Mouse (Mus musculus) ES-Bruce4 (cell line): ENCODE measurements around the gene Slc8a1. TPM values are rescaled to one million over a fixed set of nuclear protein-coding genes. Genes with fewer than 3 reads are reported as not detected.

Experiments used
- H3K27ac ChIP-seq: 2 replicates; pipeline ENCODE4 v1.5.1; 2012; ENCODE audit warnings: low read length, inconsistent platforms; ENCODE audit not compliant: insufficient read depth
- H3K27me3 ChIP-seq: 2 replicates; pipeline ENCODE4 v1.6.1; 2012; ENCODE audit warnings: mild to moderate bottlenecking, low read length, inconsistent platforms; ENCODE audit not compliant: control insufficient read depth, poor library complexity, insufficient read depth, severe bottlenecking
- H3K36me3 ChIP-seq: 2 replicates; pipeline ENCODE4 v1.6.1; 2012; ENCODE audit warnings: inconsistent platforms, mild to moderate bottlenecking, low read length, moderate library complexity; ENCODE audit not compliant: control insufficient read depth, poor library complexity, insufficient read depth, severe bottlenecking
- H3K4me1 ChIP-seq: one replicate; pipeline ENCODE4 v1.8.1; 2011; ENCODE audit warnings: low read length; ENCODE audit not compliant: control insufficient read depth, insufficient read depth
- H3K4me3 ChIP-seq: 2 replicates; pipeline ENCODE4 v1.5.1; 2011; ENCODE audit warnings: low read depth, mild to moderate bottlenecking, low read length
- H3K9ac ChIP-seq: 2 replicates; pipeline ENCODE4 v1.6.1; 2012; ENCODE audit warnings: low read depth, mild to moderate bottlenecking, inconsistent platforms; ENCODE audit not compliant: poor library complexity, severe bottlenecking
- H3K9me3 ChIP-seq: replicated peaks from 2 replicates; pipeline ENCODE4 v1.6.1; 2012; ENCODE audit warnings: mild to moderate bottlenecking, low read length, inconsistent platforms; ENCODE audit not compliant: control insufficient read depth, poor library complexity, insufficient read depth, severe bottlenecking
- CTCF ChIP-seq: IDR thresholded peaks from one replicate; pipeline ENCODE4 v1.8.1; 2011; ENCODE audit warnings: low read depth, low read length
- EP300 ChIP-seq: IDR thresholded peaks from 2 replicates; pipeline ENCODE4 v1.6.1; 2011; ENCODE audit warnings: low read depth, low read length; ENCODE audit not compliant: insufficient read depth
- POLR2A ChIP-seq: IDR thresholded peaks from one replicate; pipeline ENCODE4 v1.8.1; 2011; ENCODE audit warnings: low read length; ENCODE audit not compliant: insufficient read depth
- polyA plus RNA-seq: library from polyadenylated mRNA; stranded (reverse); fragments of >200 nt; gene quantifications from 2 replicates; pipeline ENCODE4 v1.2.4, GENCODE M21; 2011; ENCODE audit warnings: low read depth; ENCODE audit not compliant: missing spikeins, insufficient read depth, insufficient read length

The Slc8a1 gene
- polyA plus RNA-seq, 1 experiment: 0.52 TPM

- Histone ChIP-seq H3K36me3 (no peaks in the 10 kb centered on the region), H3K4me1 (no peaks in the 10 kb centered on the region), H3K9ac (no peak overlapping the region), H3K27ac (no peak overlapping the region), H3K27me3 (no peaks in the 10 kb centered on the region), H3K9me3 (no peaks in the 10 kb centered on the region), H3K4me3 (no peak overlapping the region)
- no peak for TF ChIP-seq CTCF
- TF ChIP-seq POLR2A: no peak
- no peak for TF ChIP-seq EP300
These were observed 195.6 kb downstream of the Slc8a1 start for GRCm38 (mm10) chr17:81542313-81543185.

- no peaks in the 10 kb centered on the region for H3K27me3 ChIP-seq
These were observed 199.7 kb downstream of the Slc8a1 start for GRCm38 (mm10) chr17:81538163-81539160.

GRCm38 (mm10) chr17:81536093-81536492 is 202.1 kb downstream of the Slc8a1 start:
- Histone ChIP-seq H3K36me3 (no peaks in the 10 kb centered on the region), H3K27me3 (no peaks in the 10 kb centered on the region), H3K9ac (no peak overlapping the region), H3K9me3 (no peaks in the 10 kb centered on the region), H3K4me1 (no peaks in the 10 kb centered on the region), H3K4me3 (no peak overlapping the region), H3K27ac (no peak overlapping the region)
- no peak for TF ChIP-seq CTCF
- TF ChIP-seq EP300: no peak

More at GRCm38 (mm10) chr17:81538163-81539160, 199.7 kb downstream of the Slc8a1 start:
- Histone ChIP-seq H3K4me3 (no peak overlapping the region), H3K9ac (no peak overlapping the region), H3K27ac (no peak overlapping the region), H3K9me3 (no peaks in the 10 kb centered on the region), H3K4me1 (no peaks in the 10 kb centered on the region), H3K36me3 (no peaks in the 10 kb centered on the region)
- TF ChIP-seq CTCF (no peak), EP300 (no peak), POLR2A (no peak)

GRCm38 (mm10) chr17:81529849-81530248 is 208.3 kb downstream of the Slc8a1 start:
- H3K27ac ChIP-seq: no peak overlapping the region
- TF ChIP-seq POLR2A: no peak
- TF ChIP-seq EP300: no peak
- TF ChIP-seq CTCF: no peak
- no peak overlapping the region for H3K4me3 ChIP-seq
- no peaks in the 10 kb centered on the region for H3K4me1 ChIP-seq
- H3K27me3 ChIP-seq: no peaks in the 10 kb centered on the region
- no peak overlapping the region for H3K9ac ChIP-seq
- H3K36me3 ChIP-seq: no peaks in the 10 kb centered on the region
- H3K9me3 ChIP-seq: no peaks in the 10 kb centered on the region

GRCm38 (mm10) chr17:81528940-81529339 is 209.2 kb downstream of the Slc8a1 start:
- H3K9ac ChIP-seq: no peak overlapping the region
- no peak overlapping the region for H3K4me3 ChIP-seq
- no peaks in the 10 kb centered on the region for H3K9me3 ChIP-seq
- H3K27ac ChIP-seq: no peak overlapping the region
- H3K36me3 ChIP-seq: no peaks in the 10 kb centered on the region
- H3K4me1 ChIP-seq: no peaks in the 10 kb centered on the region
- no peaks in the 10 kb centered on the region for H3K27me3 ChIP-seq
- no peak for TF ChIP-seq POLR2A
- no peak for TF ChIP-seq CTCF
- TF ChIP-seq EP300: no peak

- H3K27ac ChIP-seq: no peak overlapping the region
- H3K4me1 ChIP-seq: no peaks in the 10 kb centered on the region
- no peak overlapping the region for H3K9ac ChIP-seq
- no peaks in the 10 kb centered on the region for H3K36me3 ChIP-seq
- H3K9me3 ChIP-seq: no peaks in the 10 kb centered on the region
- no peaks in the 10 kb centered on the region for H3K27me3 ChIP-seq
- H3K4me3 ChIP-seq: no peak overlapping the region
- TF ChIP-seq POLR2A: no peak
- no peak for TF ChIP-seq EP300
- TF ChIP-seq CTCF: no peak
These were observed 211.7 kb downstream of the Slc8a1 start for GRCm38 (mm10) chr17:81526463-81526862.
